Mouse (Mus musculus): ENCODE measurements around the gene Pou2af1.

DNA sequence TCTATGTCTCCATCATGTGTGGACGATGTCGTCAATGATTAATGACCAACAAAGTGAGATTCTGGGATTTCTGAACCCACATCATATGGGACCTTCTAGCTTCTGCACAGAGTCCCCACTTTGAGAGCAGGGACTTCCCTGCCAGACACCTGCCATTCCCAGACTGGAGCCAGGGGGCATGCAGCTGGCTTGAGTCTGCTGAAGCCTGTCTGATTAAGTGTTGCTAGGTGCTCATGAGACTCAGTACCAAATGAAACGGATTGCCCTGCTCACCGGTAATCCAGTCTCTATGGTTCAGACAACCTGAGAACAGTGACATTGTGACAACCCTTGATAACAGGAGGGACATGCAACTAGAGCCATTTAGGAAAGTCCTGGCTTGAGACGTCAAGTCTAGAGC, 49.5 kb upstream of the Pou2af1 start:
- no peak for TF ChIP-seq CTCF (IDR thresholded peaks at IDR 0.05; ENCODE audit: borderline replicate concordance, insufficient read depth, low read length)
- TF ChIP-seq POLR2A (IDR thresholded peaks at IDR 0.05; ENCODE audit: low read depth, low read length), result no peak

All from embryonic fibroblast, embryonic 13.5 days (primary cell).